Mouse (Mus musculus) cortical plate, adult 2 months (tissue): ENCODE data around the gene Nrarp. TPM values are rescaled to one million over a fixed set of nuclear protein-coding genes. Genes with fewer than 3 reads are reported as not detected.

Experiments
- H3K27ac ChIP-seq: fragments of 200-500 bp; 2 replicates; pipeline ENCODE4 v1.5.1; 2012; ENCODE audit warnings: low read length, control low read depth, inconsistent platforms; ENCODE audit not compliant: insufficient read depth
- H3K4me1 ChIP-seq: fragments of 200-500 bp; 2 replicates; pipeline ENCODE4 v1.6.1; 2011; ENCODE audit warnings: low read length; ENCODE audit not compliant: control insufficient read depth, insufficient read depth
- H3K4me3 ChIP-seq: fragments of 200-500 bp; 2 replicates; pipeline ENCODE4 v1.5.1; 2011; ENCODE audit warnings: mild to moderate bottlenecking, low read length, control low read depth; ENCODE audit not compliant: insufficient read depth
- CTCF ChIP-seq: fragments of 200-500 bp; IDR thresholded peaks from 2 replicates; pipeline ENCODE4 v1.5.1; 2011; ENCODE audit warnings: mild to moderate bottlenecking, control low read depth, low read length; ENCODE audit not compliant: insufficient read depth; ENCODE audit errors: extremely low read depth
- POLR2A ChIP-seq: fragments of 200-500 bp; IDR thresholded peaks from 2 replicates; pipeline ENCODE4 v1.6.1; 2011; ENCODE audit warnings: mild to moderate bottlenecking, low read length, control low read depth; ENCODE audit not compliant: insufficient read depth; ENCODE audit errors: extremely low read depth
- polyA plus RNA-seq: library from polyadenylated mRNA; depleted of rRNA; stranded (reverse); fragments of >200 nt; gene quantifications from 2 replicates; pipeline ENCODE4 v1.2.3, GENCODE M21; 2012

Gene Nrarp
- polyA plus RNA-seq, 1 experiment = 24.2 TPM

DNA sequence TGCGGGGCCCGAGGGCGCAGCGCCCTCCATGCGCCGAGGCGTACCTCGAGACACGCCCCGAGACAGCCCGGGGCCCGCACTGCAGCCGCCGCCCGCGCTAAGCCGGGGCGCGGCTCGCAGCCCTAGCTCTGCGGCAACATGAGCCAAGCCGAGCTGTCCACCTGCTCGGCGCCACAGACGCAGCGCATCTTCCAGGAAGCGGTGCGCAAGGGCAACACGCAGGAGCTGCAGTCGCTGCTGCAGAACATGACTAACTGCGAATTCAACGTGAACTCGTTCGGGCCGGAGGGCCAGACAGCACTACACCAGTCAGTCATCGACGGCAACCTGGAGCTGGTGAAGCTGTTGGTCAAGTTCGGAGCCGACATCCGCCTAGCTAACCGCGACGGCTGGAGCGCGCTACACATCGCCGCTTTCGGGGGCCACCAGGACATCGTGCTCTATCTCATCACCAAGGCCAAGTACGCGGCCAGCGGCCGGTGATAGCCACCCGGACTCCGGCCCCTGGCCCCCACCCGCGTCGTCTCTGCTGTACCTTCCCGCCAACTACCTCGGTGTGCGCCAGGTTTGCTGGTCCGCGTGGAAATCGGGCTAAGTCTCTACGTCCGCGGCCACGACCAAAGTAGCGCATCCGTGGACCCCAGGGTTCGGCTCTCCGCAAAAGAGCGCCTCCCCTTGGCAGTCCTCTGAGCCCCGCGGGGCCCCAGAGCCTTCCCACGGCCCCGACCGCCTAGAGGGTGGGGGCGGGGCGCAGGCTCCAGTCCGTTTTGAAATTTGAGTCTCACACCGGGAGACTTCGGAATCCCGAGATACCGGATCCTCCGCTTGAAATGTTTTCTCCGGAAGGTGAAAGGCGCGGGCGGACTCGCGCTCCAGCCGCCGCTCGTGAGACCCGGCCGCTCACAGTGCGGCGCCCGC is 674 bp downstream of the Nrarp start:
- H3K27ac ChIP-seq = peak overlapping the region; percentile 20; the same call in 1 of the 2 replicates
- peaks cover 8% of the 10 kb centered on the region for H3K4me1 ChIP-seq
- peak overlapping the region; percentile 46 for H3K4me3 ChIP-seq
- TF ChIP-seq POLR2A (no peak), CTCF (no peak)

DNA sequence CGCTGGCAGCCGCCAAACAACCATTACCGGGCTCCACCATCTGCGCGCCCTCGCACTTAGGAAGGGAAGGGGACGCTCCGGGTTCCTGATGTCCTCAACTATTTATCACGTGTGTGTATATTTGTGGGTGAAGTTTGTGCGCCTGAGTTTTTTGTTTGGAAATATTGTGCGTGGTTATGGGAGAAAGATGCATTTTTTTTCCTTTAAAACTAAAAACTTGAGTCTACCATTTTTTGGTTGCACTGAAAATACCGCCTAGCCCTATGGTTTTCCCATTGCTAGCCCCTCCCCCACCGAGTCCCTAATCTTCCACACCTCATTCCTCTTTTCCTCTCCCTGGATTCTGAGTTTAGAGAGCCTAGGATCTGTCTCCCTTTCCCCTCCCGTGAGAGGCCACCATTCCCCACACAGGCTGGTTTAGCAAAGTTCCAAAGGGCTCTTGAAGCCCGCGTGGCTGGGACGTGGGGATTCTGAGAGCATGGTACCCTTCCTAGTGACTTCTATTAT is 1.4 kb downstream of the Nrarp start:
- Histone ChIP-seq H3K4me1 (peaks cover 6% of the 10 kb centered on the region; the same call in 1 of the 2 replicates), H3K27ac (no peak overlapping the region)
- TF ChIP-seq CTCF (no peak), POLR2A (no peak)

DNA sequence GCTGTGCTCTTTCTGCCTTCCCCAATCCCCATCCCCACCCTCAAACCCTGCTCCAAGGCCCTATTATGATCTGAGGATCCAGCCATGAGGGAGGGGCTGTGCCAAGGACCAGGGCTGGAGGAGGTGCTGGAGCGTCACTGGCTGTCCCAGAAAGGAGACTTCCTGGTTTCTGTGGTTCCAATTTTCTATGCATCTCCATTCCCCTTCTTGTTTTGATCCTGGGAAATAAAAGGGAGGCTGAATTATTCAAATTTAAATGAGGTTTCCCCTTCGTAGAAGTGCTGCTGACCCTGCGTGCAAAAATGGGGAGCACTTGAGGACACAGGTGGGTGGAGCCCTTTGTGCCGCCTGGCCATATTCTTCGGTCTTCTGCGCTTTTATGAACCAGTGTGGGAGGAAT is 2.1 kb downstream of the Nrarp start:
- Histone ChIP-seq H3K4me1 (0 out of 2 replicates have a peak, but pooled peaks cover 2% of the 10 kb centered on the region), H3K27ac (no peak overlapping the region), H3K4me3 (peak overlapping the region; percentile 46; the same call in 1 of the 2 replicates)
- TF ChIP-seq CTCF (no peak), POLR2A (0 out of 2 replicates have a peak, but pooled peaks have one; percentile 31)

More for the DNA sequence above, 1.4 kb downstream of the Nrarp start:
- H3K4me3 ChIP-seq = peak overlapping the region; percentile 46

DNA sequence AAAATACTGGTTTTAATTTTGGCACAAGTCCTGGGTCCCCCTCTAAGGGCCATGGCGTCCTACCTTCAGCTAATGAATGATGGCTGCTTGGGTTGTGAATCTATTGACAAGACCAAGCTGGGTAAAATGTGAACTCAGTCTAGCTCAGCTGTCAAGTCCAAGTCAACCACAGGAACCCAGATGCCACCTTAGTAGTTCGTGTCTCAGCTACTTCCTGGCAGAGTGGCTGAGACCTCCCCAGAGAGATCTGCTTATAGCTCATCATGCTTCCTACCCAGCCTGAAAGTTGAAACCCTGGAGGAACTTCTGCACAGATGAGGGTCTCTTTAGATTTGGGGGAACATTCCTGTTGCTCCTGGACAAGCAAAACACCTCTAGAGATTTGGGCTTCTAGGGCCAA is 2.8 kb downstream of the Nrarp start:
- H3K4me3 ChIP-seq = no peak overlapping the region; the same call in 1 of the 2 replicates
- H3K27ac ChIP-seq = no peak overlapping the region
- TF ChIP-seq POLR2A (no peak), CTCF (no peak)
- H3K4me1 ChIP-seq = no peaks in the 10 kb centered on the region

DNA sequence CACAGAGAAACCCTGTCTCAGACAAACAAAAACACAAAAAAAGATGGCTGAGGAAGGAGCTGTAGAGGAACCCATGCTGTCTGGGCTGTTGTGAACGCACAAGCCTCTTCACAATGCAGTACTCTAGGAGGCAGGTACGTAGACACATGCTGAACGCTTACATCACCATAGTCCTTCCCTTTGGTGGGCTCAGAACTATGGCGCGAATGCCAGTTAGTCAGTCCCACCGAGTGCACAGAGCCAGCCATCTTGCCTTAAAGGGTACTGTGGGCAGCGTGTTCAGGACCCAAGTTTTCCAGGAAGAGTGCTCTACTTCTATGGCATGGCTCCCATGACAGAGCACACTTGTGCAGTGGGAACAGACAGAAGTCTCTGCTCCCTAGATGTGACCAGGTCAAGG is 3.9 kb downstream of the Nrarp start:
- no peak for TF ChIP-seq CTCF
- H3K27ac ChIP-seq = no peak overlapping the region
- no peak overlapping the region for H3K4me3 ChIP-seq
- no peaks in the 10 kb centered on the region for H3K4me1 ChIP-seq

DNA sequence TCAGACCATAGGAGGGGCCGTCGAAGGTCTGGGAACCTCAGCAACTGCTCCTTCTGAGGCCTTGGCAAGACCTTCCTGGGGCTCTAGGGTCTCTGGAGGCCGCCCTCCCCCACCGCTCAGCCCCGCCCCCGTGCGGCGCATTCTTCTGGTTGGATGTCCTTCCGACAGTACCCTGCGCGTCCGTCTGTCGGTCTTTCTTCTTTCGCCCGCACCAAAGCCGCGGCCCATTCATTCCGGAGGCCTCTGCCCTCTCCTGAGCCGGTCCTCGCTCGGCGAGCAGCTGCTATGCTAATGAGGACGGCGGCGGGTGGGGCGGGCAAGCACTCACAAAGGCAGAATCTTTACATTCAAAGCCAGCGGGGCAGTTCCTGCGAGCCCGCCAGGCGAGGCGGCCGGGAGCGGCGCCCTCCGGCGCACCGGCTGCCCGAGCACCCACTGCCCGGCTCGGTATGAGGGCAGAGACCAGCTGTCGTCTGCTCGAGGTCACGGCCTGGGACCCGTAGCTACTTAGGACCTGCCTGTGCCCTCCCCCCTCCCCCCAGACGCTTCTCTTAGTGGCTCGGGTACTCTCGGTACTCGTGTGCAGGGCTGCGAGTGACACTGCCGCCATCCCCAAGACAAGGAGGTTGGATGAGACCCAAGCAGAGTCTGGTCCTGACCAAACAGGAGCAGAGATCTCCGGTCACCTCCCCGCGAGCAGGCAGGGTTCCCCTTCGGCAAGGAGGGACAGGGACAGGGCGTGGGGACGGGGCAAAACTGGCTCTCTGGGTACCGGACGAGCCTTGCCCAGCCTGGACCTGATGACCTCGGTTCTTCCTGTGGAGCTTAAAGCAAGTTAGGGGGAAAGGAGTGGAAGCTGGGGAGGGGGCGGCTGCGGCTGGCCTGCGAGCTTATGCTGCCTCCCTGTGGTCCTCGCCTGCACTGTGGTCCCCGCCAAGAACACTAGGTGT is 5.3 kb downstream of the Nrarp start:
- TF ChIP-seq POLR2A = no peak
- peak; percentile 34; the same call in 1 of the 2 replicates for TF ChIP-seq CTCF
- no peaks in the 10 kb centered on the region for H3K4me1 ChIP-seq
- H3K27ac ChIP-seq = no peak overlapping the region
- H3K4me3 ChIP-seq = 0 out of 2 replicates have a peak overlapping the region, but pooled peaks have one; percentile 3

DNA sequence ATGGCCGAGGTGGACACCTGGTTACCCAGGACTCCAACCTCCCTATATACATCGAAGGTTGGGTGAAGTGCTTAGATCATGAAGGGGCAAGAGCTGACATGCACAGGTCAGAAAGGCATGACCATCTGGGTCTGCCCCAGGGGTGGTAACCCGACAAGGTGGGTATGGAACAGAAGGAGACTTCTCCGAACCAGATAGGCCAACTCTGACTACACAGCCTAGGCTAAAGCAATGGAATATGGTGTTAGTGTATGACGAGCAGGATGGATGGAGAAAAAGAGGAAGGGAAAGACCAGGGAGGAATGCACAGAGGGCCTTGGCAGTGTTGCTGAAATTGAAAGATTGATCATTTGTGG is 6.0 kb downstream of the Nrarp start:
- no peak overlapping the region for H3K4me3 ChIP-seq
- H3K27ac ChIP-seq = no peak overlapping the region
- H3K4me1 ChIP-seq = no peaks in the 10 kb centered on the region
- TF ChIP-seq CTCF = no peak
- TF ChIP-seq POLR2A = no peak

DNA sequence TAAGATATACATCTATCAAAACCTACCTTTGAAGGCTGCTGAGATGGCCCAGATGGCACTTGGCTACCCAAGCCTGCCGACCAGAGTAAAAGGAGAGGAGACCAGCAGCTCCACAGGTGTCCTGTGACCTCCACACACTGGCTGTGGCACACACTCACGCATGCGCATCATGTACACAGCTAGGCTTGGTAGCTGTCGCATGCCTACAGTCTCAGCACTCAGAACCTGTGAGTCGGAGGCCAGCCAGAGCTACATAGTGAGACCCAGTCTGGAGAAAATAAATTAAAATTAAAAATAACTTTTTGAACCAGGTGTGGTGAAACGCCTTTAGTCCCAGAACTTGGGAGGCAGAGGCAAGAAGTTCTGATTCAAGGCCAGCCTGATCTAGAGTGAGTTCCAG is 7.3 kb downstream of the Nrarp start:
- H3K4me3 ChIP-seq = no peak overlapping the region
- TF ChIP-seq POLR2A = no peak
- no peak for TF ChIP-seq CTCF
- H3K27ac ChIP-seq = no peak overlapping the region
- H3K4me1 ChIP-seq = no peaks in the 10 kb centered on the region

DNA sequence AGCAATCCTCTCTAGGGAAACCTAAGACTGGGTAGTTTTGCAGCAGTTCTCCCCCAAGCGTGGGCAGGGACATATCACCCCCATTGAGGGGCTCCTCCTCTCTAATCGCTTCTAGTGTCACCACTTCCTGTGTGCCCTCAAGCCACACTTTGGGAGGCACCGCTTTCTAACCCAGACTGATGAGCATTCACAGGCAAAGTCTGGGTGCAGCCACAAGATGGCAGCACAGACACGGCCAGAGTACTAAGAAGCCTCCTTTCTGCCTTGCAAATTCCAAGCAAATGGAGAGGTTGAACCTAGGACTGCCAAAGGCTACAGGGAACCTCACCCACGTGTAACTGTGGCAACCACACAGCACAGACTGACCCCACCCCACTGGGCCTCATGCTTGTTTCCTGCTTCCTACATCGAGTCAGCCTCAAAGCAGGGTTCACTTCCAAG is 12.8 kb downstream of the Nrarp start:
- peak; percentile 97 for TF ChIP-seq CTCF
- no peak for TF ChIP-seq POLR2A
- H3K4me1 ChIP-seq = no peaks in the 10 kb centered on the region
- H3K27ac ChIP-seq = no peak overlapping the region
- no peak overlapping the region for H3K4me3 ChIP-seq
